Mouse (Mus musculus) heart, adult 2 months (tissue): ENCODE data around the gene Vamp1. TPM values are rescaled to one million over a fixed set of nuclear protein-coding genes. Genes with fewer than 3 reads are reported as not detected.

Experiments
- DNase-seq, 2 experiments: peaks; one replicate each; pipeline ENCODE4 v3.0.0; 2021
- H3K27ac ChIP-seq: fragments of 200-600 bp; 2 replicates; pipeline ENCODE4 v1.8.1; 2022
- H3K27me3 ChIP-seq: fragments of 200-500 bp; 2 replicates; pipeline ENCODE4 v1.6.1; 2012; ENCODE audit warnings: mild to moderate bottlenecking, low read length, inconsistent platforms, mixed read lengths; ENCODE audit not compliant: control insufficient read depth, insufficient read depth
- H3K36me3 ChIP-seq: fragments of 200-500 bp; 2 replicates; pipeline ENCODE4 v1.6.1; 2012; ENCODE audit warnings: low read length, inconsistent platforms; ENCODE audit not compliant: control insufficient read depth, insufficient read depth
- H3K4me1 ChIP-seq: fragments of 200-500 bp; 2 replicates; pipeline ENCODE4 v1.6.1; 2011; ENCODE audit warnings: low read length; ENCODE audit not compliant: control insufficient read depth, insufficient read depth
- H3K4me3 ChIP-seq: fragments of 200-600 bp; 2 replicates; pipeline ENCODE4 v1.8.1; 2022
- H3K79me2 ChIP-seq: fragments of 200-500 bp; replicated peaks from 2 replicates; pipeline ENCODE4 v1.6.1; 2012; ENCODE audit warnings: mild to moderate bottlenecking, inconsistent platforms, low read length, moderate library complexity, mixed read lengths; ENCODE audit not compliant: control insufficient read depth, insufficient read depth
- H3K9ac ChIP-seq: fragments of 200-500 bp; 2 replicates; pipeline ENCODE4 v1.6.1; 2012; ENCODE audit warnings: low read depth, mild to moderate bottlenecking, control low read depth, inconsistent platforms, low read length, mixed read lengths
- CTCF ChIP-seq: fragments of 200-600 bp; IDR thresholded peaks from 2 replicates; pipeline ENCODE4 v1.8.1; 2022; ENCODE audit warnings: antibody characterized with exemption, mild to moderate bottlenecking, moderate library complexity
- EP300 ChIP-seq: fragments of 200-500 bp; IDR thresholded peaks from 2 replicates; pipeline ENCODE4 v1.6.1; 2011; ENCODE audit warnings: low read depth, low read length, control low read depth; ENCODE audit not compliant: insufficient read depth
- POLR2A ChIP-seq: fragments of 200-500 bp; IDR thresholded peaks from 2 replicates; pipeline ENCODE4 v1.6.1; 2011; ENCODE audit warnings: mild to moderate bottlenecking, low read depth, low read length, control low read depth; ENCODE audit not compliant: insufficient read depth
- WGBS: fragments of 180-500 bp; shearing (Covaris S2); methylation state at CpG from one replicate; pipeline ENCODE4 v1.1.7; 2018; 5-methylcytosine and 5-hydroxymethylcytosine counted together
- intact Hi-C: fragments of 180-260 bp; cut with DNase I; formaldehyde crosslinking; loops from one replicate; pipeline ENCODE4 v1.15.1; 2025
- polyA plus RNA-seq: library from polyadenylated mRNA; depleted of rRNA; stranded (reverse); fragments of >200 nt; gene quantifications from 2 replicates; pipeline ENCODE4 v1.2.3, GENCODE M21; 2012
- total RNA-seq, 2 experiments: library from RNA; stranded (reverse); gene quantifications; 2 replicates each; pipeline ENCODE4 v1.2.3; 2021

Gene Vamp1
- total and polyA plus RNA-seq, 3 experiments = 4.9 to 14.1 (median 5.3) TPM

DNA sequence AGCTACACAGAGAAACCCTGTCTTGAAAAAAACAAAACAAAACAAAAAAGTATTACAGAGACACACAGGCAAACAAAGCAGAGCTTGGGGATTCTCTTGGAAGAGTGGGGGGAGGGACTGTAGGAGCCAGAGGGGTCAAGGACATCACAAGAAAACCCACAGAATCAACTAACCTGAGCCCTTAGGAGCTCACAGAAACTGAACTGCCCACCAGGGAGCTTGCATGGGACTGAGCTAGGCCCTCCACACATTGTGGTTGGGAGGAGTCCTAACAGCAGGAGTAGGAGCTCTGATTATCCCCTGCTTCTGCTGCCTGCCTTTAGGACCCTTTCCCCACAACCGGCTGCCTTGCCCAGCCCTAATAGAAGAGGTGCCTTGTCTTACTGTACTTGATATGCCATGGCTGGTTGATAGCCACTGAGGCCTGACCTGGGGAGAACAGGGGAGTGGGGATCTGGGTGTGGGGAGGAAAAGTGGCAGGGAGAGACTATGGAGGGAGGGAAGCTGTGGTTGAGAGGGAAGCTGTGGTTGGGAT lies 19.7 kb upstream of the Vamp1 start:
- Histone ChIP-seq H3K9ac (no peak overlapping the region), H3K79me2 (no peaks in the 10 kb centered on the region), H3K27me3 (no peaks in the 10 kb centered on the region), H3K4me1 (peaks cover 3% of the 10 kb centered on the region), H3K4me3 (no peak overlapping the region), H3K36me3 (peaks cover 9% of the 10 kb centered on the region), H3K27ac (no peak overlapping the region; the same call in 1 of the 2 replicates)
- no peak for DNase-seq
- TF ChIP-seq EP300 (no peak), CTCF (no peak), POLR2A (no peak)
- intact Hi-C loops = no loop called here
- 41% methylated on average over 1 of the region's 1 CpGs for WGBS

DNA sequence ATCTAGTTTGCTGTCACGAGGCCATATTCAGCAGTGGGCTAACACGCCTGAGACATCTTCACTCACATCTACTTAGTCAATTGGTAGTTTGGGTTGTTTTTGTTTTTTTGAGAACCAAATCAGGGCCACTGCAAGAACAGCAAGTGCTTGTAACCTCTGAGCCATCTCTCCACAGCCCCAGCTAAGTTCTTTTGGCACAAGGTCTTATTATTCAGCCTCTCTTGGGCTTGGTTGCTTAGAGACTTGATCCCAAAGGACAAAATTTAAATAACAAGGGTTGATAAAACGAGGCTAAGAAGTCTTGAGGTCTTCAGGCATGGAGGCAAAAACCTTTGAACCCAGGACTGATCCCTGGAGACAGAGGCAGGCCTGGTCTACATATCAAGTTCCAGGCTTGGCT lies 19.1 kb upstream of the Vamp1 start:
- no peak for DNase-seq
- WGBS = 72% methylated on average over 3 of the region's 3 CpGs
- H3K4me1 ChIP-seq = peaks cover 1% of the 10 kb centered on the region; the same call in 1 of the 2 replicates
- H3K36me3 ChIP-seq = peaks cover 9% of the 10 kb centered on the region
- TF ChIP-seq POLR2A = 0 out of 2 replicates have a peak, but pooled peaks have one; percentile 17
- TF ChIP-seq EP300 = no peak
- TF ChIP-seq CTCF = no peak
- H3K79me2 ChIP-seq = no peaks in the 10 kb centered on the region
- no peak overlapping the region for H3K9ac ChIP-seq
- no peak overlapping the region; the same call in 1 of the 2 replicates for H3K27ac ChIP-seq
- no peak overlapping the region for H3K4me3 ChIP-seq
- no peaks in the 10 kb centered on the region for H3K27me3 ChIP-seq
- intact Hi-C loops = no loop called here

DNA sequence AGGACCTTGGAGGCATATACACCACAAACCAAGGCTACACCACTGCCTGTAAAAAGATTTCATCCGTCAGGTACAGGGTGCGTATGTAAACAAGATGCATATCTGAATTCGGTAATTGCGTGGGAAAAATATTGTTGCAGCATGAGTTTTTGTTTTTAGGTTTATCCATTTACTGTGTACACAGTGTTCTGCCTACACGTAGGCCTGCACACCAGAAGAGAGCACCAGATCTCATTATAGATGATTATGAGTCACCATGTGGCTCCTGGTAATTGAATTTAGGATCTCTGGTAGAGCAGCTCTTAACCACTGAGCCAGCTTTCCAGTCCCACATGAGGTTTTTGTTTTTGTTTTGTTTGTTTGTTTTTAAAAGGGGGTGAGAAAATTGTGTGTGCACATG lies 18.2 kb upstream of the Vamp1 start:
- H3K9ac ChIP-seq = no peak overlapping the region
- no peaks in the 10 kb centered on the region for H3K79me2 ChIP-seq
- no peak overlapping the region for H3K4me3 ChIP-seq
- intact Hi-C loops = no loop called here
- H3K27me3 ChIP-seq = no peaks in the 10 kb centered on the region
- TF ChIP-seq CTCF = no peak
- TF ChIP-seq EP300 = no peak
- TF ChIP-seq POLR2A = no peak
- no peak for DNase-seq
- H3K4me1 ChIP-seq = peaks cover 1% of the 10 kb centered on the region; the same call in 1 of the 2 replicates
- no peak overlapping the region for H3K27ac ChIP-seq
- H3K36me3 ChIP-seq = peaks cover 9% of the 10 kb centered on the region
- 90% methylated on average over 5 of the region's 5 CpGs for WGBS

DNA sequence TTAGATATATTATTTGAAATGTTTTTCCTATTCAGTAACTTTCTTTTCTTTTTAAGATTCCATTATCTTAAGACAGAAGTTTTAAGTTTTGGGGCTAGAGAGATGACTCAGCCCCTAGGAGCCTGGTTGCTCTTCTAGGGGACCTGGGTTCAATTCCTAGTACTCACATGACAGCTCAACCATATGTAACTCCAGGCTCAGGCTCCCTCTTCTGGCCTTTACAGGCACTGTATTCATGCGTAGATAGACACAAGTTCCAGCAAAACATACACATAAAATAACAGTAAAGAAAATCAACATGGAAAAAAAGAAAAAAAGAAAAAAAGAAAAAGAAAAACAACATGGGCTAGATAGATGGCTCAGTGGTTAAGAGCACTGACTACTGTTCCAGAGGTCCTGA lies 4.9 kb upstream of the Vamp1 start:
- no peak overlapping the region for H3K9ac ChIP-seq
- intact Hi-C loops = loop anchor here (10.0 kb wide), 1 partner anchor 46 kb away; the partner anchor contains the start of gene Gapdh
- TF ChIP-seq POLR2A = no peak
- peak; percentile 28 for TF ChIP-seq CTCF
- H3K4me1 ChIP-seq = no peaks in the 10 kb centered on the region
- WGBS = 94% methylated on average over 1 of the region's 1 CpGs
- H3K27ac ChIP-seq = no peak overlapping the region
- H3K4me3 ChIP-seq = no peak overlapping the region
- no peaks in the 10 kb centered on the region for H3K36me3 ChIP-seq
- no peaks in the 10 kb centered on the region for H3K27me3 ChIP-seq
- DNase-seq = no peak
- no peaks in the 10 kb centered on the region for H3K79me2 ChIP-seq

DNA sequence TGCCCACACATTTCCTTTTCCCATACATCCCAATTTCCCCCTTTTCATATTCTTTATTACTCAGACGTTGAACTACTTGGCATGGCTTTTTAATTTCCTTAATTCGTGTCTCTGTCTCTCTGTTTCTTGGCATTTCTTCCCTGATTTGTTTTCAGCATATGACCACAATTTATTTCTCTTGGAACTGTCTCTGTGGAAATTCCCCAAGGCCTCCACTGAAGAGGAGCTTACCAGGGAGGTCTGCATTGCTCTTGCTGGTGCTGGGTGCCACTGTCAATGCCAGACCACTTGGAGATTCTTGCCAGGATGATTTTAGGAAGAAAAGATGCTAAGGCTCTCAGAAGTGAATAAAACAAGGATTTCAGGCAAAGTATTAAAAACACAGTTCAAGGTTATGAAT lies 2.7 kb upstream of the Vamp1 start:
- Histone ChIP-seq H3K4me3 (no peak overlapping the region), H3K9ac (no peak overlapping the region), H3K79me2 (no peaks in the 10 kb centered on the region), H3K4me1 (peaks cover 2% of the 10 kb centered on the region; the same call in 1 of the 2 replicates), H3K27ac (no peak overlapping the region), H3K36me3 (no peaks in the 10 kb centered on the region), H3K27me3 (no peaks in the 10 kb centered on the region)
- WGBS = 13% methylated on average over 2 of the region's 2 CpGs
- TF ChIP-seq CTCF (no peak), EP300 (no peak), POLR2A (no peak)
- intact Hi-C loops = loop anchor here (10.0 kb wide), 1 partner anchor 48 kb away; the partner anchor contains the start of gene Gapdh
- no peak for DNase-seq

DNA sequence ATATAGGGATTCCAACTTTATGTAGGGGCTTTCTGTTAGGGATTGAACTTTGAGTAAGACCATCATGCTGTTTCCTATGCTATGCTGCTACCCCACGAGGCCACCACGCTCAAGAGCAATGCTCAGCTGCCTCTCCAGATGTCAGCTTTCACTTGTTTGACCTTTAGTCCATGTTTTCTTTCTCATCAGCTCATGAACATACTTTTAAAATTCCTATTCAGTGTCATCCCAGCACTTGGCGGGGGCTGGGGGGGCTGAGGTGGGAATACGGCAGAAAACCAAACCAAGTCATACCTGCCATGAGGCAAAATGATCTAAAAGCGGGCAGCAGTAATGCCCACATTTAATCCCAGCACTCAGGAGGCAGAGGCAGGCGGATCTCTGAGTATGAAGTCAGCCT lies 2.2 kb upstream of the Vamp1 start:
- intact Hi-C loops = loop anchor here (10.0 kb wide), 1 partner anchor 48 kb away; the partner anchor contains the start of gene Gapdh
- Histone ChIP-seq H3K4me3 (no peak overlapping the region), H3K36me3 (no peaks in the 10 kb centered on the region), H3K4me1 (peaks cover 2% of the 10 kb centered on the region; the same call in 1 of the 2 replicates), H3K9ac (no peak overlapping the region), H3K27me3 (no peaks in the 10 kb centered on the region), H3K27ac (no peak overlapping the region), H3K79me2 (no peaks in the 10 kb centered on the region)
- TF ChIP-seq CTCF = no peak
- no peak for TF ChIP-seq EP300
- TF ChIP-seq POLR2A = no peak
- no peak for DNase-seq
- 65% methylated on average over 6 of the region's 6 CpGs for WGBS
